Mouse (Mus musculus) CH12.LX (cell line): ENCODE results near the gene Lhb. TPM values are rescaled to one million over a fixed set of nuclear protein-coding genes. Genes with fewer than 3 reads are reported as not detected.
A peak's percentile ranks its signal among the peaks of the same experiment; 100 is the strongest.

Experiments
- DNase-seq: peaks from one replicate; pipeline ENCODE4 v3.0.0-alpha.2; 2013; ENCODE audit errors: extremely low read depth
- H3K27ac ChIP-seq: 2 replicates; pipeline ENCODE4 v1.5.1; 2012; ENCODE audit warnings: low read depth, mild to moderate bottlenecking, control low read depth, moderate library complexity; ENCODE audit not compliant: insufficient read depth
- H3K27me3 ChIP-seq: replicated peaks from 2 replicates; pipeline ENCODE3; 2012; ENCODE audit warnings: inconsistent platforms
- H3K36me3 ChIP-seq, 2 experiments: replicated peaks in 1 of 2; 2 replicates each; pipeline versions ENCODE3 to v1.6.1; 2012; ENCODE audit warnings: inconsistent platforms in 1 of 2, low read length in 1 of 2, mild to moderate bottlenecking in 1 of 2, mixed read lengths in 1 of 2, moderate library complexity in 1 of 2; ENCODE audit not compliant: control insufficient read depth in 1 of 2, insufficient read depth in 1 of 2
- H3K4me1 ChIP-seq, 2 experiments: 2 replicates each; pipeline ENCODE4 v1.6.1; 2012; ENCODE audit warnings: inconsistent platforms in 1 of 2, moderate library complexity in 1 of 2; ENCODE audit not compliant: insufficient read depth in 2 of 2, control insufficient read depth in 1 of 2
- H3K4me2 ChIP-seq: 2 replicates; pipeline ENCODE4 v1.6.1; 2012; ENCODE audit warnings: low read depth, mild to moderate bottlenecking, control low read depth; ENCODE audit not compliant: poor library complexity, insufficient read depth, severe bottlenecking
- H3K4me3 ChIP-seq, 3 experiments: fragments of 150-350 bp in 1 of 3; sonication (generic) in 1 of 3; replicated peaks in 1 of 3; 2 replicates each; pipeline versions ENCODE3 to v1.5.1; 2011 to 2012; ENCODE audit warnings: low read depth in 2 of 3, low read length in 2 of 3, mild to moderate bottlenecking in 2 of 3, moderate library complexity in 2 of 3, control low read depth in 1 of 3, improper control_type of control experiment in 1 of 3, inconsistent platforms in 1 of 3, mixed read lengths in 1 of 3; ENCODE audit not compliant: poor library complexity in 1 of 3
- H3K79me2 ChIP-seq: replicated peaks from 2 replicates; pipeline ENCODE4 v1.6.1; 2012; ENCODE audit warnings: mild to moderate bottlenecking, moderate library complexity; ENCODE audit not compliant: control insufficient read depth, poor library complexity, insufficient read depth, severe bottlenecking; ENCODE audit errors: extremely low read depth
- H3K9ac ChIP-seq: 2 replicates; pipeline ENCODE4 v1.6.1; 2012; ENCODE audit warnings: low read depth, mild to moderate bottlenecking, control low read depth, moderate library complexity; ENCODE audit not compliant: insufficient read depth
- H3K9me3 ChIP-seq: replicated peaks from 2 replicates; pipeline ENCODE3; 2012; ENCODE audit warnings: low read length, inconsistent platforms, mixed read lengths
- BHLHE40 ChIP-seq: IDR thresholded peaks from 2 replicates; pipeline ENCODE4 v1.6.1; 2011; ENCODE audit warnings: mild to moderate bottlenecking, low read depth, low read length, improper control_type of control experiment
- CHD1 ChIP-seq: IDR thresholded peaks from 2 replicates; pipeline ENCODE4 v1.6.1; 2012; ENCODE audit warnings: low read depth, low read length, improper control_type of control experiment, inconsistent platforms
- CTCF ChIP-seq, 2 experiments: IDR thresholded peaks in 1 of 2; conservative IDR thresholded peaks in 1 of 2; 2 replicates each; pipeline ENCODE4 v1.5.1; 2011 to 2012; ENCODE audit warnings: low read depth in 2 of 2, low read length in 2 of 2, improper control_type of control experiment in 1 of 2, inconsistent platforms in 1 of 2, mild to moderate bottlenecking in 1 of 2, moderate library complexity in 1 of 2
- E2F4 ChIP-seq: IDR thresholded peaks from 2 replicates; pipeline ENCODE4 v1.6.1; 2011; ENCODE audit warnings: low read depth, low read length, improper control_type of control experiment; ENCODE audit not compliant: insufficient replicate concordance
- ELF1 ChIP-seq: IDR thresholded peaks from 2 replicates; pipeline ENCODE4 v1.6.1; 2014; ENCODE audit warnings: low read depth, mild to moderate bottlenecking, inconsistent platforms, low read length, improper control_type of control experiment
- EP300 ChIP-seq: IDR thresholded peaks from 2 replicates; pipeline ENCODE4 v1.6.1; 2011; ENCODE audit warnings: low read length, improper control_type of control experiment
- GABPA ChIP-seq: IDR thresholded peaks from 2 replicates; pipeline ENCODE4 v1.6.1; 2012; ENCODE audit warnings: low read depth, low read length, improper control_type of control experiment, inconsistent platforms; ENCODE audit not compliant: insufficient replicate concordance
- IRF4 ChIP-seq: IDR thresholded peaks from 2 replicates; pipeline ENCODE4 v1.6.1; 2014; ENCODE audit warnings: low read depth, mild to moderate bottlenecking, inconsistent platforms, low read length, improper control_type of control experiment
- JUN ChIP-seq: IDR thresholded peaks from 2 replicates; pipeline ENCODE4 v1.6.1; 2011; ENCODE audit warnings: low read depth, mild to moderate bottlenecking, low read length, improper control_type of control experiment, moderate library complexity; ENCODE audit not compliant: insufficient read depth
- JUND ChIP-seq: conservative IDR thresholded peaks from 2 replicates; pipeline ENCODE4 v1.6.1; 2011; ENCODE audit warnings: low read depth, low read length, improper control_type of control experiment
- KAT2A ChIP-seq: IDR thresholded peaks from 2 replicates; pipeline ENCODE4 v1.6.1; 2012; ENCODE audit warnings: low read length, improper control_type of control experiment, inconsistent platforms; ENCODE audit not compliant: insufficient replicate concordance
- MAX ChIP-seq: IDR thresholded peaks from 2 replicates; pipeline ENCODE4 v1.6.1; 2011; ENCODE audit warnings: low read length, improper control_type of control experiment
- MEF2A ChIP-seq: IDR thresholded peaks from 2 replicates; pipeline ENCODE4 v1.6.1; 2014; ENCODE audit warnings: low read depth, mild to moderate bottlenecking, inconsistent platforms, low read length, improper control_type of control experiment, borderline replicate concordance
- MXI1 ChIP-seq: IDR thresholded peaks from 2 replicates; pipeline ENCODE4 v1.6.1; 2011; ENCODE audit warnings: mild to moderate bottlenecking, low read depth, low read length, improper control_type of control experiment
- NELFE ChIP-seq: IDR thresholded peaks from 2 replicates; pipeline ENCODE4 v1.6.1; 2011; ENCODE audit warnings: low read depth, low read length, improper control_type of control experiment
- PAX5 ChIP-seq: IDR thresholded peaks from 2 replicates; pipeline ENCODE4 v1.6.1; 2012; ENCODE audit warnings: low read length, inconsistent platforms, mixed read lengths
- POLR2A ChIP-seq: IDR thresholded peaks from 2 replicates; pipeline ENCODE4 v1.6.1; 2011; ENCODE audit warnings: low read depth, mild to moderate bottlenecking, improper control_type of control experiment, low read length
- RAD21 ChIP-seq: IDR thresholded peaks from 2 replicates; pipeline ENCODE4 v1.6.1; 2011; ENCODE audit warnings: low read depth, mild to moderate bottlenecking, low read length, improper control_type of control experiment, moderate library complexity
- RCOR1 ChIP-seq: conservative IDR thresholded peaks from 2 replicates; pipeline ENCODE4 v1.6.1; 2012; ENCODE audit warnings: low read depth, mild to moderate bottlenecking, inconsistent platforms, low read length, improper control_type of control experiment
- SIN3A ChIP-seq: IDR thresholded peaks from 2 replicates; pipeline ENCODE4 v1.6.1; 2012; ENCODE audit warnings: low read length, improper control_type of control experiment, inconsistent platforms
- SMC3 ChIP-seq: IDR thresholded peaks from 2 replicates; pipeline ENCODE4 v1.6.1; 2011; ENCODE audit warnings: low read depth, low read length, improper control_type of control experiment
- TCF12 ChIP-seq: IDR thresholded peaks from 2 replicates; pipeline ENCODE4 v1.6.1; 2014; ENCODE audit warnings: low read depth, mild to moderate bottlenecking, inconsistent platforms, low read length, improper control_type of control experiment
- USF1 ChIP-seq: IDR thresholded peaks from 2 replicates; pipeline ENCODE4 v1.6.1; 2014; ENCODE audit warnings: low read depth, mild to moderate bottlenecking, inconsistent platforms, low read length, improper control_type of control experiment
- ZKSCAN1 ChIP-seq: IDR thresholded peaks from 2 replicates; pipeline ENCODE4 v1.6.1; 2012; ENCODE audit warnings: low read depth, inconsistent platforms, low read length, improper control_type of control experiment, borderline replicate concordance
- dilution Hi-C: fragments of 300-500 bp; cut with MboI; formaldehyde crosslinking; loops from 2 replicates; pipeline ENCODE4 v1.14.3; 2020; ENCODE audit warnings: low sequenced_read_pairs; ENCODE audit not compliant: extremely low pct_unique_long_range_greater_than_20kb, extremely low pct_ligation_motif_present
- in situ Hi-C: fragments of 300-500 bp; cut with MboI; formaldehyde crosslinking; loops from 3 replicates; pipeline ENCODE4 v1.14.3; 2019; ENCODE audit warnings: low sequenced_read_pairs, low pct_ligation_motif_present, low pct_unique_long_range_greater_than_20kb, mixed read lengths
- polyA plus RNA-seq: library from polyadenylated mRNA; unstranded; fragments of >175 nt; gene quantifications from 2 replicates; pipeline ENCODE4 v1.2.1, GENCODE M21; 2012; ENCODE audit warnings: low read depth; ENCODE audit not compliant: insufficient read length
- total RNA-seq, 2 experiments: library from RNA; depleted of rRNA; stranded (reverse); fragments of 300-350 nt in 1 of 2; fragments of >200 nt in 1 of 2; gene quantifications; 2 replicates each; pipeline ENCODE4 v1.2.3; 2012 to 2014

The Lhb gene
- total and polyA plus RNA-seq, 3 experiments = not detected

DNA sequence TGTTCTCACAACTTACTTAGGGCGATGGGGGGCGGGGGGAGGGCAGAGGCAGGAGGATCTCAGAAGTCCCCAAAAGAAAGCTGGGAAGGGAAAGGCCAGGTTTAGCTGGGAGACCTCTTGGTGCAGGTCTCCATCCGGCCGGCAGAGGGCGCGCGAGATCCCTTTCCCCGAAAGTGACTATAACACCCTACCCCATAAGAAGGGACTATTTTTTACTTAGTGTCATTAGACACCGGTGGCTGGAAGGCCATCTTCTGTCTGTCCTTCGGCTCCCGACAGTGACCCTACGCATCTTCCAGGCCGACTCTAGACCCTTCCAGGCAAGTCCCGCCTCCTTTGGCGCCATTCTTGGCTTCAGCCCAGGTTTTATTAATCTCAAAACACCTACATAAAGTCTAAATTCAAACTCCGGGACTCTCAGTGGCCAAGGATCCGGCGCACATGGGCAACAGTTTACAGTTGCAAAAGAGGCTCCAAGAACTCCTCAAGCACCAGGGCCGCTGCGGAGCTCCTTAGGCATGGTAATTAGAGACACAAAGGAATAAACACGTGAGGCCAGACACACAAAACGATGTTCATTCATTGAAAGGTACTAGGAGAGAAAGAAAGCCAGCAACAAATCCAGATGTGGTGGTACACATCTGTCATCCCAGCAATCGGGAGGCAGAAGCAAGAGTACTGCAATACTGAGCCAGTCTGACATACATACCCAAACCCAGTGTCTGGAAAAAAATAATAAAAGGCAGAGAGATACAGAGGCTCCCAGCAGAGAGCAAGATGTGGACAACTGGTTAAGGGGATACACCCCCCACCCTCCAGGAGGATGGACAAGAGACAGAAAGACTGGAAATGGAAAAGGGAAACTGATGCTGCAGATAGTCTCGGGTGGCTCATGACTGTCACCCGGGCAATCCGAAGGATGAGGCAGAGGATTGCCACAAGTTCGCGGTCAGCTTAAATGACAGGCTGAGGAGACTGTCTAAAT, 15.2 kb upstream of the Lhb start, which contains the start of gene Kcna7 (continued):
- no peak for TF ChIP-seq JUN
- no peak for TF ChIP-seq KAT2A
- TF ChIP-seq SIN3A = no peak
- peak; percentile 29 for TF ChIP-seq RAD21
- no peak for TF ChIP-seq ZKSCAN1
- TF ChIP-seq GABPA = no peak
- TF ChIP-seq SMC3 = peak; percentile 49
- peak; percentile 45; the same call in 1 of the 2 replicates for TF ChIP-seq NELFE
- peak; percentile 33; the same call in 1 of the 2 replicates for TF ChIP-seq IRF4
- TF ChIP-seq USF1 = no peak
- no peak for TF ChIP-seq E2F4
- TF ChIP-seq EP300 = no peak

GRCm38 (mm10) chr7:45406157-45407156, 14.2 kb upstream of the Lhb start:
- Histone ChIP-seq H3K9ac (peak overlapping the region; percentile 48), H3K9me3 (peaks cover 12% of the 10 kb centered on the region), H3K79me2 (no peaks in the 10 kb centered on the region), H3K4me1 (peaks cover 0 to 14% of the 10 kb centered on the region in 2 experiments; a peak in 2 of 4 replicates), H3K4me2 (peak overlapping the region; percentile 90), H3K36me3 (peaks cover 0 to 4% of the 10 kb centered on the region in 2 experiments), H3K27ac (peak overlapping the region; percentile 47), H3K27me3 (peaks cover 63% of the 10 kb centered on the region), H3K4me3 (peak overlapping the region; percentile 46 to 68 (median 51))
- no peak for DNase-seq
- peak; percentile 8; the same call in 1 of the 2 replicates for TF ChIP-seq POLR2A
- TF ChIP-seq MEF2A = peak; percentile 91
- peak; percentile 36 for TF ChIP-seq SMC3
- no peak for TF ChIP-seq GABPA
- TF ChIP-seq JUND = no peak
- TF ChIP-seq NELFE = no peak
- peak in 1 of 2 experiments; percentile 68; a peak in 2 of 4 replicates for TF ChIP-seq CTCF (conservative IDR thresholded peaks at IDR 0.05 in 1 of 2, IDR thresholded peaks at IDR 0.05 in 1 of 2; ENCODE audit: low read depth in 2 of 2, low read length in 2 of 2)
- no peak for TF ChIP-seq CHD1
- no peak for TF ChIP-seq PAX5
- TF ChIP-seq MXI1 = peak; percentile 41
- peak; percentile 39; the same call in 1 of the 2 replicates for TF ChIP-seq MAX
- no peak for TF ChIP-seq BHLHE40
- peak; percentile 35; the same call in 1 of the 2 replicates for TF ChIP-seq TCF12
- TF ChIP-seq ELF1 = no peak
- no peak for TF ChIP-seq RCOR1
- dilution Hi-C loops = no loop called here
- in situ Hi-C loops = no loop called here
